Mouse (Mus musculus) gastrocnemius, postnatal 25 days (tissue): ENCODE results near the gene Rarg. TPM values are rescaled to one million over a fixed set of nuclear protein-coding genes. Genes with fewer than 3 reads are reported as not detected.
A peak's percentile ranks its signal among the peaks of the same experiment; 100 is the strongest.

Source experiments
- DNase-seq: peaks from one replicate; pipeline ENCODE4 v3.0.0; 2022
- total RNA-seq, 2 experiments: library from RNA; stranded (reverse); gene quantifications; 1 replicate in 1 of 2; 2 replicates in 1 of 2; pipeline ENCODE4 v1.2.3; 2021

Rarg gene
- total RNA-seq, 2 experiments from 2014 or later: 9.3 to 9.8 TPM

- peak; percentile 71 for DNase-seq
Measured at GRCm38 (mm10) chr15:102258076-102258470, 756 bp upstream of the Rarg start.

- DNase-seq: no peak
Measured at GRCm38 (mm10) chr15:102256431-102257201, 701 bp downstream of the Rarg start.

DNA sequence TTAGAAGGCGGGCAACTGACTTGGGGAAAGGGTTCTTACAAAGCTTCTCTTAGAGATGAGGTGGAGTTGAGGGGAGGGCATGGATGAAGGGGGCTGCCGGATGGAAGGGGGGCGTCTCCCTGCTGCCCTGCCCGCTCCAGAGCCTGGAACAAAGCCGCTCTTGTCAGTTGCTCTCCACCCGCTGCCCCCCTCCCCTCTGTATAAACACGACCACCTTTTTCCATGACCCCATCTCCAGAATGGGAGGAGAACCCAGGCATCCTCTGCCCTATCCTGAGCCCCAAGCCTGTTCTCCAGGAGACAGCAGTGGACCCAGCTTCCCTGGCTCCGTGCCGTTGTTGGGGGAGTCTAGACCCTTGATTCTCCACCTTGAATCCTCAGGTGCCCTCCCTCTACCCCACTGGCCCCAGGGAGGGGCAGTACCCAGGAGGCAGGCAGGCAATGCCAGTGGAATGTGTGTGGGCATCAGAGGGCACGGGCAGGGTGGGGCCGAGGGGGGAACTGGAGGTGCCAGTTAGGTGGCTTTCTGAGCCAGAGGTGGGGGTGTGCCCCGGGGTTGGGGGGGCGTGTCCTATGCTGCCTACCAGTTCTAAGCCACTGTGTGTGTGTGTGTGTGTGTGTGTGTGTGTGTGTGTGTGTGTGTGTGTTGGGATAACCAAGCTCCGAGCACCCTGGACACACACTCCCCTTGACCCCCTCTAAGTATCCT lies 1.6 kb downstream of the Rarg start:
- no peak for DNase-seq

DNA sequence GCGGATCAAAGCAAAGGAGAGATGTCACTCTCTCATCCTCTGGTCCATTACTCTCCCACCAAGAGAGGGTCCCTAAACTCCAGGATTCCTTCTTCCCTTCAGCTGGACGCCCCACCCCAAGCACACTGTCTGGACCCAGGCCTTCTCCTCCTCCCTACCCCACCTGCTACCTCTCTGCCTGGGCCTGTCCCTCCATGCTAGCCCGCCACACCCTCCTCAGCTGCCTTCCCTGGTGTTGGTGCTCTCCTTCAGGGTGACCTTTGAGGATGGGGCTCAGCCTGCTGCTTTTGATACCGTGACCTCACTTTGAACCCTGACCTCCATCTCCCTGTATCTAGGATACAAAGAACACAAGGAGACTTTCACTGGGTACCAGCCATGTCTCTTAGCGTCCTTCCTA lies 6.8 kb downstream of the Rarg start:
- DNase-seq: no peak

- DNase-seq: no peak
Measured at GRCm38 (mm10) chr15:102249967-102250366, 7.3 kb downstream of the Rarg start.

DNA sequence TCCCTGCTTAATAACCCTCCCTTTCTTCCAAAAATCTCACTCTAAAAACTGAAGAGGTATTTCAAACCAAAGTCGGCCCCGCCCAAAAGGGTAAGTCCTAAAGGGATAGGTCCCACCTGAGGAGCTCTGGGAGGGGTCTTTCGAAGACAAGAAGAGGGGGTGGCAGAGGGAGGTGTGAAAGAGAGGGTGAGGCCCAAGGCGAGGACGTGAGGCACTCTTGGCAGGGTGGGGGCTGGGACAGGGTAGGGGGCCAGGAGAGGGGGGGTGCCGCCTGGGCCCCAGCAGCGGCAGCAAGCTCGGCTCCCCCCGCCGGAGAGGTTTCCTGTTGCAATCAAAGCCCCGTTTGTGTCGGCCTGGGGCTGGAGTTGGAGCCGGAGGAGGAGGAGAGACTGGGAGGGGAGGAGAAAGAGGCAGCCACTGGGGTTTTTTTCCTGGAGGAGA lies 8.0 kb downstream of the Rarg start:
- DNase-seq: no peak

DNA sequence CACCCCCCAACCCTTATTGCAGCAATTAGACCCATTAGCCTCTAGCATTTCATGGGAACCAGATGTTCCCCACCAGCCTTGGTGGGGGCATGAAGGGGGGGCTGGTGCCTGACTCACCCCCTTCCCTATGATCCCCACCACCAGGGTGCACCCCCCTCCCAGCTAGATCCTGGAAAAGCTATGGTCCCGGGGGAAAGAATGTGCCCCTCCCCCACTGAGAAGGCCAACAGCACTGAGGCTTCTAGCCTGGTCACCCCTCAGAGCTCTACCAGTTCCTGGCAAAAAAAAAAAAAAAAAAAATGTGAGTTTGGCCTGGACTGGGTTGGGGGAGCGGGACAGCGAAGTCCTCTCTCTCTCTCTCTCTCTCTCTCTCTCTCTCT lies 8.5 kb downstream of the Rarg start:
- no peak for DNase-seq

DNA sequence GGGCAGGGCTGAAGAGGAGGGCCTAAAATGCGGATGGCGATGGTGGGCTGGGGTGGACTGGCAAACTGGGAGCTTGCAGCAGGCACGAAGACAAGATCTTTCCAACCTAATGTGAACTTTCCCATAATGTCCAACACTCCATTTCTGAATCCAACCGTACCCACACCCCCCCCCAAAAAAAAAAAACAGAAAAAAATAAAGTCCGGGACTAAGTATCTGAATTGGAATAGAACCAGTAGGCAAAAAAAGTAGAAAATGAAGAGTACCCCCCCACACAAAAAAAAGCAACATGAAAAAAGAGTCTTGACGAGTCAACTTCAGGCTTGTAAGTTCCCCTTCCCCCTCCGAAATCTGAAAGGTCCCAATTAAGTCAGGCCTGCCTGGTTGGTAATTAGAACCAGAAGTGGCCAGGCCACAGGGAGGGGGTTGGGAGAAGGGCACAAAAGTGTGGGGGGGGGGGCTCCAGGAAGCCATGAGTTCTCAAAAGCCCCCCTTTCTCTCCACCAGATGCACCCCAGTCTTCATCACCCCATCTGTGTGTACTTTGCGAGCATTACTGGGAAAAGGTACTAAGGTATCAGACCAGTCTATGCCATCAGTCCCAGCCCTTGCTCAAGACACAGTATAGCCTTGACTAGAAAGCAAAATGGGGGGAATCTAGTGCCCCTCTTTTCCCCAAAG lies 9.0 kb downstream of the Rarg start:
- no peak for DNase-seq

- DNase-seq: peak; percentile 83
Measured at GRCm38 (mm10) chr15:102247252-102248130, 9.8 kb downstream of the Rarg start.

- peak; percentile 98 for DNase-seq
Measured at GRCm38 (mm10) chr15:102246866-102247251, 10.5 kb downstream of the Rarg start.

DNA sequence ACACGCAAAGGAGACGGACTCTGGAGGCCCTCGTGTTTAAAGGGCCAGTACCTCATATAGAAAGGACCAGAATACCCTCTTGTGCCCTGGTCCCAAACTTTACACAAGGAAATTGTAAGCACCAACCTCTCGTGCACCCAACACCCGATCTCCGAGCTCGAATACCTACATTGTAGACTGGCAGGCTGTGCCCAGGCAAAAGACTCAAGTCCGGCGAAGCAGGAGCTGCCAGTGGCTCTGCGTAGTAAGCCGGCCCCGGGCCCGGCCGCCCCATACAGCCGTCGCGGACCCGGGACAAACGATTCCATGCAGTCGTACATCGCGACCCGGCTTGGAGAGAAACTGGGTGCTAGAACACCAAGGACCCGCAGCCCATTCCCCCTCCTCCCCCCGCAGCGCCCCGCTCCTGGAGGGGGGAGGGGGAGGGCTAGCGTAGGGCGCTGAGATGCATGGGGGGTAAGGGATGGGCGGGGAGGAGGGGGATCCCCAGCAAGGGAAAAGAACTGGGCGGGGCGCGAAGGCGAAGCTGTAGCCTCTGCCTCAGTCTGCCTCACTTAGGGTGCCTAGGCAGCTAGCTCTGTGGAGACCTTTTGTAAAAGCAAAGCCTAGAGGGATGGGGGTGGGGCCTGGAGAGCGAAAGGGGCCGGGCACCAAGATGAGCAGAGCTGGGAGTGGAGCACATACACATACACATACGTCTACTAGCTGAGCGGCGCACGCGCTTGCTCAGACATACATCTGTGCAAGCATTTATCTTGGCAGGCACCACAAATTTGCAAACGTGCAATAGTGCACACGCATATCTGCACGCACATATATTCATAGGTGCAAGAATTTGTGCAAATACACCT lies 11.2 kb downstream of the Rarg start:
- DNase-seq: peak; percentile 82

DNA sequence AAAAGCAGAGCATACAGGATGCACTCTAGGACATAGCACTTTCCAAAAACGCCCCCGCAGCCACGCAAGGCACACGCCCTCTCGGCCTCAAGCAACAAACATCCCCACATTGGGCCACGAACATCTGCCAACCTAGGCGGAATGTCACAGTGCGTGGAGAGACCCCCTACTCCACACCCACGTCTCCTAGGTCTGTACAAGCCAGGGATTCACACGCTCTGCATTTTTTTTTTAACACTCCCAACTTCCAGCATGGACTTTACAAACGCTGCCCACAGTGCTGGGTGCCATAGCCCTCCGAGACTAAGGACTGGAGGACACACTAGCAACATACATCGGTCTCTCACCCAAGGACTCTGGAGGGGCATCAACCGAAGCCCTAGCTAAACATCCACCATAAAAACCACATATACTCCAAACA lies 11.8 kb downstream of the Rarg start:
- no peak for DNase-seq

DNA sequence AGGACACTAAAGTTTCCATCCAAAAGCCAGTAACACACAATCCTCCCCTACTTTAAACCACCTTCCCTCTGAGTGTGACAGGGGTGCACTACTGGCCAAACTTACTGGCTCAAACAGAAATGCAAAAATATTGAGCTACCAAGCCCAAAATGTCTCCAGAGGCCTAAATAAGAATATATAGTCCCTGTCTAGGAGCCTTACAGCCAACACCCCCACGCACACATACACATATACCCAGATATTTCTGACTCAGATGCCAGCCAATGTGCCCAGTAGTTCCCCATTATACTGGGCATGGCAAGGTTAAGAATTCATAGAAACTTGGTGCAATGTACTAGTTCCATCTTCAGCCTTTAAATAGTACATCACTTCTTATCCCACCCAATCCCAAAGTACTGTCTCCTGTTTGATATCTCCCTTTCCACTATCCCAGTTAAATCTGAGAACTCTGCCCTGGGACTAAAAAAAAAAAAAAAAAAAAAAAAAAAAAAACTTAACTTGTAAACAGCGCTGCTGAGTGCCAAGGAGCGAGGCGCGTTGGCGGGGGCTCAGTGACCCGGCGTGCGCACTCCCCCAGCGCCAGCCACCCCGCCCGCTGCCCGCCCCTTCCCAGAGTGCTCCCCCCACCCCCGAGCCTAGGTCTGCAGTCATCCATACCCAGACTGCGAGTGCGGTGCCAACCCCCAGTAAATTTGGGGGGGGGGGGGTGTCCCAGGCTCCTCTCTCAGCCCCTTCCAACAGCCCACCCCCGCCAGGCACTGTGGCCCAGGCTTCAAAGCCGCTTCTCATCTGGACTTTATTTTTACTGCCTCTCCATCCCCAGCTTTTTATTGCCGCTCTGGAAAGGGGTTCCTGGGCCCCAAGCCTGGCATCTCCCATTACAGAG lies 12.8 kb downstream of the Rarg start:
- peak; percentile 63 for DNase-seq

GRCm38 (mm10) chr15:102243229-102244190 lies 13.8 kb downstream of the Rarg start:
- peak; percentile 65 for DNase-seq

- no peak for DNase-seq
Measured at GRCm38 (mm10) chr15:102242404-102243228, 14.7 kb downstream of the Rarg start.

DNA sequence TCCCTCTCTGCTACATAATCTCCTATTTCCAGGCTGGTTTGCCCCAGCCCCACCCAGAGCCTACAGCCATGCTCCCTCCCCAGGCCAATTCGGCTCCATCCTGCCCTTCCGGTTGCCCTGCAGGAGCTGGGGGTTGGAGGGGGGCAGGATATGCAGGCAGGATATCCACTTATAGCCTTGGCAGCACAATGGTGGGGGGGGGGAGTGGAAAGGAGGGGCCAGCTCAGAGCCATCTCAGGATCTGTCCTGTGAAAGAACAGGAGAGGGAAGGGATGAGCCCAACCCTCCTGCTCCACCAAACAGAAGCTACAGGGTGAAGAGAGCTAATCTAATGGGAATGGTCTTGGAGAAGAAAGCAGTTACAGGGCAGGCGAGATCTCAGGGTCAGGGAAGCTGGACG lies 16.7 kb downstream of the Rarg start:
- DNase-seq: peak; percentile 45

DNA sequence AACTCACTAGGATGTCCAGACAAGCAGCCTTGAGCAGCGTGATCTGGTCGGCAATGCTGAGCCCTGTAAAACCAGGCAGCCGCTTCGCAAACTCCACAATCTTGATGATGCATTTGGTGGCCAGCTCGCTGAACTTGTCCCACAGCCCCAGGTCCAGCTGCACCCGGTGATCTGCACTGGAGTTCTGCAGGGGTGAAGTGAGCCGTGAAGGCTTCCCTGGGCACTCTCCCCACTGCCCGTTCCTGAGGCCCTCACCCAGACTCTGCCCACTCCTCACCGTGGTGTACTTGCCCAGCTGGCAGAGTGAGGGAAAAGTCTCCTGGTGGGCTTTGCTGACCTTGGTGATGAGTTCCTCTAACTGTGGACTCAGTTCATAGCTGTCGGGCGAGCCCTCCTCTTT lies 17.5 kb downstream of the Rarg start:
- no peak for DNase-seq

GRCm38 (mm10) chr15:102239260-102239590 lies 18.1 kb downstream of the Rarg start:
- peak; percentile 62 for DNase-seq
